Mouse (Mus musculus) kidney, postnatal 25 days (tissue): ENCODE results near the gene Myom3.

ENCODE experiments used
- DNase-seq, 2 experiments: peaks; one replicate each; pipeline ENCODE4 v3.0.0; 2021; ENCODE audit warnings: mixed read lengths in 2 of 2

The Myom3 gene

GRCm38 (mm10) chr4:135856223-135857091 lies 96.9 kb downstream of the Myom3 start:
- DNase-seq, result peak; percentile 68 to 86

- no peak for DNase-seq
Measured at GRCm38 (mm10) chr4:135857597-135858186, 98.2 kb downstream of the Myom3 start.
